Mouse (Mus musculus): ENCODE measurements around the gene Dffa.

DNA sequence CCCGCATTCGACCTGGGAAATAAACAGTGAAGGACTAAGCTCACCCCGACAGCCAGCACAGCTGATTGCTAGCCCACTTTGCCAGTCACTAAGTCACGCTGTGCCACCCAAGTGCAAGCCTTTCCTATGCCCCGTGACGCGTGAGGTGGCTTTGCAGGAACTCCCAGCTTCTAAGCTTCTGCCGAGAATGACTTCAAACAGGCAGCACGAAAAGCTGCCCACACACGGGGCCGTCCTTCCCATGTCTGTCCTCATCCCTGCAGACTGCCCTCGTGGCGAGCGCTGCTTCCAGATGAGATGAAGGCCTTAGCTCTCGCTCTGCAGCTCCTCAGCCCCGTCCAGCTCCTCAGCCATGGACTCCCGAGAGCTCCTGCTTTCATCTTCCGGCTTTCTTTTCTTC, 24.5 kb downstream of the Dffa start:
- TF ChIP-seq CTCF (IDR thresholded peaks at IDR 0.05; ENCODE audit: borderline replicate concordance, extremely low read depth, insufficient read depth, insufficient read length) (no peak), POLR2A (IDR thresholded peaks at IDR 0.05; ENCODE audit: borderline replicate concordance, extremely low read depth, insufficient read depth, insufficient read length, poor library complexity, severe bottlenecking) (no peak)
